In the genomic region with DNA sequence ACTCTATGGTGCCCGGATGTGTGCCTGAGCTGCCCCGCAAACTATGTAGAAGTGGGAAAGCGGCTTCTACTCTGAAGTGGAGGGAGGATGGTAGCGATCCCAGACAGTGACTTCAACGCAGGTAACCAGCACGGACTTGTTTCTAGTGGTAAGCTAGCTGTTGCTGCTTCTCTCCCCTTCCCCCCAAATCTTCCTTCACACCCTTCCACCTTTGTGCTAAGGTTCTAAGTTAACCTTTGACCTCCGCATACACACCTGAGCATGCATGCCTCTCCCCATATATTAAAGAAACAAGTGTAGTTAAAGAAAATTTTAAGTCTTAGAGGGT, we compare ENCODE assay signal across 12 mouse cellular contexts.
"Had no signal": no experiment of that assay in that cellular context is flagged by ENCODE, and none has a peak within 500 bp of the region (broad histone marks: within the 10 kb centered on the region; RNA-seq: fewer than 3 reads in every experiment).

No protein-coding gene starts in this region.

- H3K9me3 ChIP-seq: limb, embryonic 10.5 days; liver, embryonic 13.5 days; lung, embryonic 15.5 days; midbrain, embryonic 13.5 days; neural tube, embryonic 12.5 days; stomach, embryonic 15.5 days had no signal

- H3K27ac ChIP-seq: left cerebral cortex, adult 2 months; limb, embryonic 10.5 days; liver, embryonic 13.5 days; lung, embryonic 15.5 days; midbrain, embryonic 13.5 days; neural tube, embryonic 12.5 days; stomach, embryonic 15.5 days had no signal

- H3K27me3 ChIP-seq: liver, embryonic 13.5 days; lung, embryonic 15.5 days; midbrain, embryonic 13.5 days; neural tube, embryonic 12.5 days; stomach, embryonic 15.5 days had no signal

- H3K9ac ChIP-seq: liver, embryonic 13.5 days; liver, postnatal 0 days; lung, embryonic 15.5 days; midbrain, embryonic 13.5 days; neural tube, embryonic 12.5 days; stomach, embryonic 15.5 days had no signal

- DNase-seq: kidney, adult 8-10 months; kidney, postnatal 25 days; liver, embryonic 13.5 days; liver, postnatal 0 days; lung, postnatal 14 days had no signal

- ATAC-seq: intestine, postnatal 0 days; liver, postnatal 0 days; midbrain, embryonic 13.5 days had no signal

- H3K4me1 ChIP-seq: limb, embryonic 10.5 days; lung, embryonic 15.5 days; midbrain, embryonic 13.5 days; neural tube, embryonic 12.5 days; stomach, embryonic 15.5 days had no signal

- H3K4me3 ChIP-seq: left cerebral cortex, adult 2 months; limb, embryonic 10.5 days; liver, embryonic 13.5 days; lung, embryonic 15.5 days; midbrain, embryonic 13.5 days; neural tube, embryonic 12.5 days; stomach, embryonic 15.5 days had no signal

- H3K36me3 ChIP-seq: limb, embryonic 10.5 days; liver, embryonic 13.5 days; lung, embryonic 15.5 days; midbrain, embryonic 13.5 days; neural tube, embryonic 12.5 days; stomach, embryonic 15.5 days had no signal

- H3K4me2 ChIP-seq: liver, embryonic 13.5 days; lung, embryonic 15.5 days; midbrain, embryonic 13.5 days; neural tube, embryonic 12.5 days; stomach, embryonic 15.5 days had no signal
